Mouse (Mus musculus): Measurements from ENCODE around the gene Ccnk.

- TF ChIP-seq POLR2A (IDR thresholded peaks at IDR 0.05; ENCODE audit: control insufficient read depth, low read depth, low read length) (no peak), CTCF (IDR thresholded peaks at IDR 0.05; ENCODE audit: control insufficient read depth, insufficient read depth, insufficient replicate concordance, low read depth, low read length) (no peak)
These were observed 72.6 kb downstream of the Ccnk start for GRCm38 (mm10) chr12:108251825-108252542.

All from testis, adult 2 months (tissue).